Mouse (Mus musculus): ENCODE measurements at regions not wholly inside any gene's neighbourhood (a gene's known extent, or its start where the extent isn't known, plus 50 kb on each side); places are given as distances from the start of the nearest gene placed in this dataset.
A peak's percentile ranks its signal among the peaks of the same experiment; 100 is the strongest.

DNA sequence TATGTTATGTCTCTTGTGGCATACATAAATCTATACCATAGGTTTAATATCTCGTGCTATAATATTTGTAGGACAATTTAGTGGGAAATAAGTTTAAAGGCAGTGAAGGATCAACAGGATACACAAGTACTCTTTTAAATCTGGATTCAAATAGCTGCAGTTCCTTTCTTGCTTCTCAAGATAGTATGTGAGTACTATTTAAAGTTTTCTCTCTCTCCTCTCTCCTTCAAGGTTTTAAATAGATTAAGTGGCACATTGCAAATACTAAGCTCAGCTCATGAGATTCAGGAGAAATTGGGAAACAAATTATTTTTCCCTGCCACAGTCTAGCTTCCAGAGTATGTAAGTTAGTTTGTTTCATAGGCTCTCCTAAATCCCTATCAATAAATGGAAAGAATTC is 1103.9 kb downstream of the Ndufa4 start:
- no peak for DNase-seq

DNA sequence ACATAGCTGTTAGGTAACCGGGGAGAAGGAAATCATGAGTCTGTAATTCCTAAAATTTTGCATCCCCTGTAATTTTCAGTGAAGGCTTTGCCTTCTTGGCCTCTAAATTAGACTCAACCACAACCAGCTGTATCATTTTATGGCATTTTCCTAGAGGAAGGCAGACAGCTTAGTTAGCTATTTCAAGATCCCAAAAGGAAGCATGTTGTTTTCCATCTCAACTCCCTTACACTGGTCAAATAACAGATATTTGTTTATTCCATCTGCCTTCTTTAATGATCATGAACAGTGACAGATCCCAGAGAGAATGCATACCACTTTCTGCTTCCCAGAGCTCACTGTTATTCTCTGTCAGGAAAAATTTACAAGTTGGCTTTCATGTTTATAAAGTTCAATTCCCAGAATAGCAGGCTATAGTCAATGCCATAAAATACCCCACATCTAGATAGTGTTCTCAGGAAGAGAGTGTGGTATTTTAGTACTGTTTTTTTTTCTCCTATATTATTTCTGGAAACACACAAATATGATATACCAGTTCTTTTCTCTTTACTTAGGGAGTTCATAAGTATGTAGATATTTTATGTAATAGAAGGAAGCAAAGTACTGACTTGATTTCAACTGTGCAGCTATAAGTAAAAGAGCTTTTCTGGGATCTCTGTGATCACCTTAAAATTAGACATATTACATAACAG is 1148.5 kb downstream of the Ndufa4 start:
- no peak for DNase-seq

DNA sequence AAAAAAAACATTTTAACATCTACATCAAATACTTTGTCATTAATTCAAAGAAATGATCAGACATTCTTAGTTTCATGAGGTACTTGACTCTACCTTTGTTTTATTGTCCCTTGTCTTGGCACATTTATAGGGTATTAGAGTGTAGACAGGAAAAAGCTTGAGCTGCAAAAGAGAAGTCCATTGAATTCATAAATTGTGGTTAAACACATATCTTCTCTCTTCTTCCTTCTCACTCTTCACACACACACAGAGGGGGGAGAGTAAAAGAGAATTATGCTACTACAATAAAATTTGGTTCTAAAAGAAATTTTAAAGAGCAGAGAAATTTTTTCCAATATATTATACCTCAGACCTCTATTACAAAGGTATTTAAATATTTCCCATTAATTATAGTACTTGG is 1149.2 kb downstream of the Ndufa4 start:
- DNase-seq: no peak

DNA sequence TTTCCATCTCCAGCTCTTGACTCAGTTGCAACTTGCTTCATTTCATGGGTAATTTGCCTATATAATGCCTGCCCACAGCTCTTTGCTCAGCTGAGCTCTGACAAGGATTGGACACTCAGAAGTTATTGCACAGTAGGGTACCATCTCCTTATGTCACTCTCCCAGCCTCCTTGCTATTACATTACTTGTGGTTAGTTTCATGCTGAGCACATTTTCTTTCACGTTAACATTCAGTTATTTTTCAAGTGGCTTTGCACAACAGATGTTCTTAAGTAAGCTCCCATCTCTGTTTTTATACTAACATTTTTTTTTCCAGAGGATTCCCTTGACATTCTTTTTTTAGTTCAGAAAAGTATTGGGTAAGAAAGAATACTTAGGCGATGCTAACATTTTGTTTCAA is 1163.2 kb downstream of the Ndufa4 start:
- DNase-seq: no peak

DNA sequence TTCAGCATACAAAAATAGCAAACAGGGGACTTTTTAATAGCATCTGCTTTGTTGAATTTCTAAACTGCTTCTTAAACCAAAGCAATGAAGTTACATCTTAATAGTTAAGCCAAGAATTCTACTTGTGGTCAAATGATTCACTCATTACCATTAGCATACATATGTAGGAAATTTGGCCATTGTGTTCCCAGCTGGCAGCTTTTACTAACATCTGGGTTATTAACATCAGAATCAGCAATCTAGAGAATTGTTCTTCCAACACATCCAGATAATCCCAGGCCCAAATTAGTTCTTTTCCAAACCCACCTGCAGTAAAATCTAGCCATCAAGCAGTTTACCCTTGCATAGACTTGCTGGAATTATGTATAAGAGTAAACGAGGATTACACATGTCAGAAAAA is 1184.7 kb downstream of the Ndufa4 start:
- no peak for DNase-seq

DNA sequence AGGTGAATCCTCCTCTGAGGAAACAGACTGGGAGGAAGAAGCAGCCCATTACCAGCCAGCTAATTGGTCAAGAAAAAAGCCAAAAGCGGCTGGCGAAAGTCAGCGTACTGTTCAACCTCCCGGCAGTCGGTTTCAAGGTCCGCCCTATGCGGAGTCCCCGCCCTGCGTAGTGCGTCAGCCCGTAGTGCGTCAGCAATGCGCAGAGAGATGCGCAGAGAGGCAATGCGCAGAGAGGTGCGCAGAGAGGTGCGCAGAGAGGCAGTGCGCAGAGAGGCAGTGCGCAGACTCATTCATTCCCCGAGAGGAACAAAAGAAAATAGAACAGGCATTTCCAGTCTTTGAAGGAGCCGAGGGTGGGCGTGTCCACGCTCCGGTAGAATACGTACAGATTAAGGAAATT is 1216.8 kb downstream of the Ndufa4 start:
- DNase-seq: peak; percentile 38 to 42
